Mouse (Mus musculus): ENCODE results near the gene Abcc3. TPM values are rescaled to one million over a fixed set of nuclear protein-coding genes. Genes with fewer than 3 reads are reported as not detected.

Gene Abcc3
- total RNA-seq, 2 experiments from 2014 or later: 2.0 to 2.7 TPM

DNA sequence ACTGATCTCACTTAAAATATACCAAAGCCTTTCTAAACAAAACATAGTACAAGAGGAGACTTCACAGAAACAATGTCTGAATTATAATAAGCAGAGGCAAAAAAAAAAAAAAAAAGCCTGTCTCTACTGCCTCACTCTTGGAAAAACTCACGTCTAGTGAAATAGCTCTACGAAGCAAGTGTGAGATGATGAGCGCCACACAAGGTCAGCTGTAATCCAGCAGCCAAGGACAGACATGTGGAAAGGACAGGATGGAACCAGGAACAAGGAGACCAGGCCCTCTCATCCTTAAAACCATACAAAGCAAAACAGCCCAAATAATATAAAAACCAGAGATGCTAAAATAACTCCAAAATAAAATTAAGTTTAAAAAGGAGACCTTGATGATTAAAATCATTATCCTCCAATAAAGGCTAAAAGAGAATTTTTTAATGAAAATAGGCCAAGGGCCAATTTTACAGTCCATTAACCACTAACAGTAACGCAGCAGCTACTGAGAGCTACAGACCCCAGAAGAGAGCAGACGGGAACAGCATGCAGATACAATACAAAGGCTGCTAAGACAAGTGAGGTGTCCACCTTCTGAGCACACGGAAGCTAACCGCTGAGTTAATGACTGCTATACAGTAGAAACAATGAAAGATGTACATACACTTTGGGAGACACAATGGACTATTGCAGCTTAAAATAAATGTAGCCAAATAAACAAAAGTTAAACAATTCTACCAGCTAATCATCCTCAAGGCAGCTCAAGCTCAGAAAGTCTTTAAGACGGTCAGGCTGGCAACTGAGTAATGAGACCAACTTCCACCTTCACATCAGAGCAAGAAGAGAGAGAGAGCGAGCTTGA is 97.6 kb downstream of the Abcc3 start:
- intact Hi-C loops (cut with DNase I): no loop called here
- DNase-seq (ENCODE audit: low spot score): no peak

Other genes starting within 250 kb of the Abcc3 start
- gene Tob1, start 181.5 kb downstream of the Abcc3 start, total RNA-seq (2021): 10 to 100 TPM; 57.2 to 60.6 TPM
- 1 to 10 TPM; 2.3 to 3.1 TPM for gene Wfikkn2, start 147.0 kb downstream of the Abcc3 start, total RNA-seq (2021)
- not detected for gene Gm21885, start 111.1 kb downstream of the Abcc3 start, total RNA-seq (2021)
- gene Luc7l3, start 71.0 kb downstream of the Abcc3 start, total RNA-seq (2021): 10 to 100 TPM; 31.4 to 37.7 TPM
- gene Ankrd40, start 65.0 kb downstream of the Abcc3 start, total RNA-seq (2021): 100 to 1,000 TPM; 263 to 280 TPM
- 10 to 100 TPM; 15.4 to 21.5 TPM for gene Cacna1g, start 81.2 kb upstream of the Abcc3 start, total RNA-seq (2021)
- under 1 TPM; 0.34 to 0.42 TPM for gene Spata20, start 93.2 kb upstream of the Abcc3 start, total RNA-seq (2021)
- gene Epn3, start 107.0 kb upstream of the Abcc3 start, total RNA-seq (2021): 10 to 100 TPM; 26.7 to 29.7 TPM
- 1 to 10 TPM in 1 of 2 experiments, under 1 TPM in 1; 0.68 to 1.1 TPM for gene Mycbpap, start 128.7 kb upstream of the Abcc3 start, total RNA-seq (2021)
- gene Rsad1, start 156.3 kb upstream of the Abcc3 start, total RNA-seq (2021): 10 to 100 TPM; 11.3 to 11.5 TPM
- 1 to 10 TPM; 1.5 TPM for gene Chad, start 172.1 kb upstream of the Abcc3 start, total RNA-seq (2021)
- gene Acsf2, start 208.9 kb upstream of the Abcc3 start, total RNA-seq (2021): 10 to 100 TPM; 16.2 to 18.3 TPM
- 10 to 100 TPM; 32.1 to 33.4 TPM for gene Lrrc59, start 236.8 kb upstream of the Abcc3 start, total RNA-seq (2021)

All from heart, postnatal 25 days (tissue).